Mouse (Mus musculus) testis, adult 2 months (tissue): ENCODE data around the gene Hepacam2.

Experiments used
- CTCF ChIP-seq: fragments of 200-500 bp; IDR thresholded peaks from 2 replicates; pipeline ENCODE4 v1.5.1; 2012; ENCODE audit warnings: low read depth, mild to moderate bottlenecking, inconsistent platforms, low read length, moderate library complexity; ENCODE audit not compliant: control insufficient read depth, insufficient read depth, insufficient replicate concordance
- POLR2A ChIP-seq: fragments of 200-500 bp; IDR thresholded peaks from 2 replicates; pipeline ENCODE4 v1.6.1; 2012; ENCODE audit warnings: low read depth, mild to moderate bottlenecking, inconsistent platforms, low read length, moderate library complexity; ENCODE audit not compliant: control insufficient read depth

DNA sequence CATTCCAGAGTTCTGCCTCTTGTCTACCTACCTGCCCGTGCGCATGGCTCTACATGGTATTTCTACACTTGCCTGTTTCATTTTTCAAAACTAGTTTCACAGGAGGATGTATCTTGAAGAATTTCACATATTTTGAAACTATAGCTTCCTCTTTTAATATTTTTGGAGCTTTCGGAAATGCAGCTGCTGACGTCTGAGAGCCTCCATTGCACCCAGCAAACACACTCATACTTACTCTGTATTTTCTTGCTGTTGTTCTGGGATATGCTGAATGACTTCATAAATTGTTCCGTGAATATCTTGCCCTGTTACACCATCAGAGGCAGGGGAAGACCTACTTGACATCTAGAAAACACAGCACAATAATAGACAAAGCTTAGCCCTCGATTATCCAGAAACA lies 35.1 kb downstream of the Hepacam2 start:
- TF ChIP-seq CTCF (no peak), POLR2A (no peak)
